Mouse (Mus musculus) forebrain, embryonic 11.5 days (tissue): ENCODE measurements around the gene Myo1h. TPM values are rescaled to one million over a fixed set of nuclear protein-coding genes. Genes with fewer than 3 reads are reported as not detected.

Experiments
- ATAC-seq: fragments of 200-750 bp; cut with Nextera tagmentation; replicated peaks from 2 replicates; pipeline ENCODE4 v1.8.0; 2017; ENCODE audit warnings: moderate TSS enrichment; ENCODE audit not compliant: low FRiP score
- DNase-seq: peaks from one replicate; pipeline ENCODE4 v3.0.0-alpha.2; 2017; ENCODE audit warnings: low spot score
- H3K27ac ChIP-seq: fragments of 300-500 bp; sonication (generic); 2 replicates; pipeline ENCODE4 v1.5.1; 2014; ENCODE audit warnings: low read depth, low read length
- H3K27me3 ChIP-seq: fragments of 300-500 bp; sonication (generic); 2 replicates; pipeline ENCODE4 v1.6.1; 2014; ENCODE audit warnings: mild to moderate bottlenecking, low read length, mixed read lengths; ENCODE audit not compliant: control insufficient read depth, insufficient read depth
- H3K36me3 ChIP-seq: fragments of 300-500 bp; sonication (generic); 2 replicates; pipeline ENCODE4 v1.6.1; 2014; ENCODE audit warnings: mild to moderate bottlenecking, low read length, moderate library complexity, mixed read lengths; ENCODE audit not compliant: control insufficient read depth, insufficient read depth
- H3K4me1 ChIP-seq: fragments of 300-500 bp; sonication (generic); replicated peaks from 2 replicates; pipeline ENCODE4 v1.6.1; 2014; ENCODE audit warnings: low read length, mixed read lengths; ENCODE audit not compliant: control insufficient read depth, insufficient read depth
- H3K4me2 ChIP-seq: fragments of 300-500 bp; sonication (generic); 2 replicates; pipeline ENCODE4 v1.6.1; 2014; ENCODE audit warnings: low read depth, mild to moderate bottlenecking, low read length, moderate library complexity, mixed read lengths; ENCODE audit not compliant: severe bottlenecking
- H3K4me3 ChIP-seq: fragments of 300-500 bp; sonication (generic); 2 replicates; pipeline ENCODE4 v1.5.1; 2014; ENCODE audit warnings: low read depth, low read length
- H3K9ac ChIP-seq: fragments of 300-500 bp; sonication (generic); 2 replicates; pipeline ENCODE4 v1.6.1; 2014; ENCODE audit warnings: low read length
- H3K9me3 ChIP-seq: fragments of 300-500 bp; sonication (generic); 2 replicates; pipeline ENCODE4 v1.6.1; 2016; ENCODE audit warnings: low read length, mixed read lengths; ENCODE audit not compliant: control insufficient read depth
- WGBS: fragments of 180-500 bp; shearing (Covaris S2); extraction: QIAGEN DNeasy Blood & Tissue Kit; methylation state at CpG from one replicate; pipeline ENCODE4 v1.1.7; 2014; 5-methylcytosine and 5-hydroxymethylcytosine counted together
- polyA plus RNA-seq: library from polyadenylated mRNA; unstranded; fragments of >200 nt; fragmentation: Nextera tagmentation; extraction: Ambion mirVana; gene quantifications from 2 replicates; pipeline ENCODE4 v1.2.1, GENCODE M21; 2014

Myo1h gene
- polyA plus RNA-seq, 1 experiment from 2014 or later = 0.91 TPM

DNA sequence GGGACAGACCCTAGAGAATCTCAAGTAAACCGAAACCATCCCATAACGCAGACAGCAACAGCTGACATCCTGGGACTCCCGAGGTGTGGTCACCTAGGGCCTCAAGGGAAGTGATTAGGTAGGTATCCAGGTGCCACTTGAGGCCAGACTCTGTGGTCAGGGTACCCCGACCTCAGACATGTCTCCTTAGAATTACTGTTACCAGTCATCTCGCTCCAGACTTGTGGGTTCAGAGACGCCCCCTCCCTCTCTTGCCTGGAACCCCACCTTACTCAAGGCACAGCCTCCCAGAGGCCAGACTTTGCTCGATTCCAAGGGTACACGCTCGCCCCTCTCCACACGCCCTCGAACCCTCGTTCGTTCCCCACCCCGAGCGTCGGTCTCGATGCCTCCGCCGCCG, 90.8 kb downstream of the Myo1h start:
- ATAC-seq = peak; percentile 63
- Histone ChIP-seq H3K4me2 (peak overlapping the region; percentile 81), H3K9me3 (no peaks in the 10 kb centered on the region), H3K4me3 (peak overlapping the region; percentile 57), H3K36me3 (no peaks in the 10 kb centered on the region; the same call in 1 of the 2 replicates), H3K4me1 (peaks cover 13% of the 10 kb centered on the region; the same call in 1 of the 2 replicates), H3K27ac (peak overlapping the region; percentile 72; the same call in 1 of the 2 replicates), H3K27me3 (no peaks in the 10 kb centered on the region), H3K9ac (peak overlapping the region; percentile 77)
- WGBS = 2% methylated on average over 20 of the region's 20 CpGs
- no peak for DNase-seq

DNA sequence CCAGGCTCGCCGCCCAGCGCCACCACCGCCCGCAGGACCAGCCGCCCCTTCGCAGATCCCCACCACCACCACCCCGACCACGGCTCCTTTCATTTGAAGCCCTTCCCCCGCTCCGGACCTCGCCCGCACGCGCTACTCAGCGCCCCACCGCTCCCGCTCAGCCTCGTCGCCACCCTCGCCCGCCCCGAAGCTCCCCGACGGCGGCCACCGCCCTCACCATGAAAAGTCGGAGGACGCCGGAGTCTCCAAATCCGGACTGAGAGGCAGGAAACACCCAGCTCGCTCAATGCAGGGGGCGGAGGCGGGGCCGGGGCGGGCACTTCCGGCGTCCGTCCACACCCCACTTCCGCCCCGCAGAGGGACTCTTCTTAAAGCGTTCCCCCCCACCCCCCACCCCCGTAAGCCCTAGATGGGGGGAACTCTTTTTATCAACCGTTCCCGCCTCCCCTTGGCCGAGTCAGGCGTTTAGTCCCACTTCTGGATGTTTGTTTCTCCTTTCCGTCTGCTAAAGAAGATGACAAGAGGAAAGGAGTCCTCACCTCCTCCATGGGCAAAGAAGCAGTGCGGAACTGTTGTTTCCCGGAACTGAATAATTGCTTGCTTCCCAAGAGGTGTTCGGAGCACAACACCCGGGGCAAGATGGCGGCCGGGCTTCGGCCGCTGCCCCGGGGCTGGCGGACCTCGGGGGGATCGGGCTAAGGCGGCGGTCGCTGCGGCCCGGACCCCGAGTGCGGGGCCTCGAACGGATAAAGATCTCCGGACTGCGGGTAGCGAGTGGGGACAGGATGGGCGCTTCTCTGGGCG, 91.4 kb downstream of the Myo1h start, which contains the start of the genes Kctd10 and Ube3b:
Gene Kctd10 (minus strand): TSS at position 300 of the 804 bp plus-strand sequence.
Gene Ube3b (plus strand): TSS at position 399 of the 804 bp plus-strand sequence.
- 1% methylated on average over 73 of the region's 74 CpGs for WGBS

DNA sequence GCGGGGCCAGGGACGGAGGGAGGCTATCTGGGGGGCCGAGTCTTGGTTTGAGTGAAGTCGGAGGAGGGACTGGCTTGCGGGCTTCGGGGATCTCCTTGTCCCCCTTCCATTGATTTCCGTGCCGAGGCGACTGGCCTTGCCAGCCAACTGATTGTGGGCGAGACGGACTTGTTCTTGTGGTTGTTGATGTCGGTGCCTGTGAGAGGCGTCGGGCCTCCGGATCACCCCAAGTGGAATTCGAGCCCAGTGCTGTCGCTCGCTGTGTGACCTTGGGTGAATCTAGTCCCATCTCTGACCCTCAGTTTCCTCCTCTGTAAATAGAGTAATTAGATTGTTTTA, 92.0 kb downstream of the Myo1h start:
- Histone ChIP-seq H3K4me3 (peak overlapping the region; percentile 57), H3K9me3 (no peaks in the 10 kb centered on the region), H3K27me3 (no peaks in the 10 kb centered on the region), H3K4me1 (peaks cover 13% of the 10 kb centered on the region; the same call in 1 of the 2 replicates), H3K27ac (peak overlapping the region; percentile 72; the same call in 1 of the 2 replicates), H3K9ac (peak overlapping the region; percentile 77), H3K4me2 (peak overlapping the region; percentile 81), H3K36me3 (no peaks in the 10 kb centered on the region; the same call in 1 of the 2 replicates)
- no peak for DNase-seq
- 0% methylated on average over 18 of the region's 18 CpGs for WGBS
- no peak for ATAC-seq

More for the DNA sequence above, 91.4 kb downstream of the Myo1h start, which contains the start of the genes Kctd10 and Ube3b:
- Histone ChIP-seq H3K9ac (peak within 1 kb of the TSS; percentile 77), H3K27ac (peak within 1 kb of the TSS; percentile 72), H3K4me3 (peak within 1 kb of the TSS; percentile 57), H3K36me3 (no peaks in the 10 kb centered on the region; the same call in 1 of the 2 replicates), H3K9me3 (no peaks in the 10 kb centered on the region), H3K4me1 (peaks cover 13% of the 10 kb centered on the region; the same call in 1 of the 2 replicates), H3K4me2 (peak within 1 kb of the TSS; percentile 81), H3K27me3 (no peaks in the 10 kb centered on the region)
- ATAC-seq = peak; percentile 94
- peak; percentile 95 for DNase-seq

- 75% methylated on average over 9 of the region's 9 CpGs for WGBS
- no peaks in the 10 kb centered on the region for H3K9me3 ChIP-seq
Observed at GRCm38 (mm10) chr5:114383184-114383904, 94.4 kb downstream of the Myo1h start.

DNA sequence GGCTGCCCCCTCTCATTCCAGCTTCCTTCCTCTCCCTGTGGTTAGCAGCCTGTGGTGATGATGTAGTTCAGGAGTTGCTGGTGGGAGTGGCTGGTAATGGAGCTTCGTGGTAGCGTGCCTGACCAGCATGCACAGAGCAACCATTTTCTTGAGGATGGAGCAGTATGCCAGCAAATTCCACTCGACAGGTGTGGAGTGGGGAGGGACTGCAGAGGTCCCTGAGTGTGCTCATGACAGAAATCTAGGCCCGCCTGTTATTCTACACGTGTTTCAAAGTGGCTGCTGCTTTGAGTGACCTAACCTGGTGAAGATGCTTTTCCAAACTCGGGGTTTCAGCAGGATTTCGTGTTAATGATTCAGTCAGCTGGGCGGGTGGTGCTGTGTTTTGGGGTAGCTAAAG, 95.5 kb downstream of the Myo1h start:
- no peak overlapping the region for H3K9ac ChIP-seq
- no peak overlapping the region for H3K27ac ChIP-seq
- H3K4me3 ChIP-seq = no peak overlapping the region
- no peak overlapping the region for H3K4me2 ChIP-seq
- 95% methylated on average over 8 of the region's 8 CpGs for WGBS
- H3K36me3 ChIP-seq = peaks cover 5% of the 10 kb centered on the region; the same call in 1 of the 2 replicates
- H3K4me1 ChIP-seq = peaks cover 13% of the 10 kb centered on the region; the same call in 1 of the 2 replicates
- H3K9me3 ChIP-seq = no peaks in the 10 kb centered on the region
- no peak for DNase-seq
- H3K27me3 ChIP-seq = no peaks in the 10 kb centered on the region
- no peak for ATAC-seq

More at GRCm38 (mm10) chr5:114383184-114383904, 94.4 kb downstream of the Myo1h start:
- Histone ChIP-seq H3K4me2 (no peak overlapping the region), H3K36me3 (no peaks in the 10 kb centered on the region; the same call in 1 of the 2 replicates), H3K9ac (no peak overlapping the region), H3K4me3 (no peak overlapping the region), H3K4me1 (peaks cover 13% of the 10 kb centered on the region; the same call in 1 of the 2 replicates), H3K27me3 (no peaks in the 10 kb centered on the region), H3K27ac (no peak overlapping the region)
- DNase-seq = peak; percentile 70
- no peak for ATAC-seq

DNA sequence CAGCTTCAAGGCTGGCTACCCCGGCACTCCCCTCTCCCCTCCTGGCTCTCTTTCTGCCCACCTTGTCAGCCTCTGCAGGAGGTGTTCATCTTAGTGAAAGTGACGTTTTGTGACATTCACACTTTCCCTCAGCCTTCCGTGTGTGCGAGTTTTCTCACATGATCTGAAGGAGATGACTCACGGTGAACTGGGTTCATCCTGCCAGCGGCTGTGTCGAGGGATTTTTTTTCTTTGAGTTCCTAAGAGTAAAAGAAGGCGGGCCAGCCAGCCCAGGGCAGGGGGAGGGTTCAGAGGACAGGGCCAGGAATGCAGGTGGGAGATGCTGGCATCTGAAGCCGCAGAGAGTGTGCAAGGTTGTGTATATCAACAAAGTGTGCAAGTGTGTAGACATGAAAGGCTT, 104.2 kb downstream of the Myo1h start:
- Histone ChIP-seq H3K4me1 (no peaks in the 10 kb centered on the region), H3K9me3 (no peaks in the 10 kb centered on the region), H3K36me3 (peaks cover 12% of the 10 kb centered on the region; the same call in 1 of the 2 replicates), H3K4me2 (no peak overlapping the region), H3K4me3 (no peak overlapping the region), H3K27ac (no peak overlapping the region), H3K9ac (no peak overlapping the region), H3K27me3 (no peaks in the 10 kb centered on the region)
- DNase-seq = no peak
- ATAC-seq = no peak
- 89% methylated on average over 9 of the region's 9 CpGs for WGBS

GRCm38 (mm10) chr5:114406592-114406991, 117.6 kb downstream of the Myo1h start:
- Histone ChIP-seq H3K36me3 (peaks cover 20% of the 10 kb centered on the region; the same call in 1 of the 2 replicates), H3K27ac (no peak overlapping the region), H3K9ac (no peak overlapping the region), H3K4me2 (no peak overlapping the region), H3K27me3 (no peaks in the 10 kb centered on the region), H3K4me3 (no peak overlapping the region), H3K9me3 (no peaks in the 10 kb centered on the region), H3K4me1 (no peaks in the 10 kb centered on the region)
- no peak for ATAC-seq
- DNase-seq = no peak
- WGBS = 91% methylated on average over 14 of the region's 14 CpGs

DNA sequence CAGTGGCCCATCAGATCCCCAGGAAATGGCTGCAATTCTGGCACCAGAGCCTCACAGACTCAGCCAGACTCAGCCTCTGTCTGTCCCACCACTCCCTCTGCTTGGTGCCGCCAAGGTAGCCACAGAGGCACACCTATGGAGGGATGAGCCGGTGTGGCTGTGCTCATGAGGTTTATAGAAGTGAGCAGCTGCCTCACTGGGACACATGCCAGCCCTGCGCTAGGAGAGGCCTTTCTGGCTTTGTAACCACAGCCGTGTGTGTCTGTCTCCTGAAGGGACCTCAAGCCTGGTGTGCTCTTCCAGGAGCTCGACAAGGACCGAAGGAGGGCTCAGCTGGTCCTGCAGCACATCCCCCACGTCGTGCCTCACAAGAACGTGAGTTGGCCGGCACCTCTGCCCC, 118.3 kb downstream of the Myo1h start:
- no peak overlapping the region for H3K9ac ChIP-seq
- 91% methylated on average over 10 of the region's 10 CpGs for whole genome bisulfite sequencing
- H3K9me3 ChIP-seq = no peaks in the 10 kb centered on the region
- no peak overlapping the region for H3K27ac ChIP-seq
- H3K36me3 ChIP-seq = peaks cover 22% of the 10 kb centered on the region; the same call in 1 of the 2 replicates
- DNase-seq (no peak), ATAC-seq (no peak)
- H3K27me3 ChIP-seq = no peaks in the 10 kb centered on the region
- H3K4me2 ChIP-seq = no peak overlapping the region
- no peak overlapping the region for H3K4me3 ChIP-seq
- no peaks in the 10 kb centered on the region for H3K4me1 ChIP-seq
